Mouse (Mus musculus) stomach, embryonic 16.5 days (tissue): ENCODE measurements at regions not wholly inside any gene's neighbourhood (a gene's known extent, or its start where the extent isn't known, plus 50 kb on each side); places are given as distances from the start of the nearest gene placed in this dataset.

Experiments
- ATAC-seq: fragments of 200-750 bp; cut with Nextera tagmentation; 2 replicates; pipeline ENCODE4 v1.8.0; 2017; ENCODE audit warnings: moderate number of reproducible peaks, moderate TSS enrichment; ENCODE audit not compliant: insufficient read depth, low FRiP score
- H3K27ac ChIP-seq: fragments of 300-500 bp; sonication (generic); 2 replicates; pipeline ENCODE4 v1.5.1; 2014; ENCODE audit warnings: low read length
- H3K27me3 ChIP-seq: fragments of 300-500 bp; sonication (generic); 2 replicates; pipeline ENCODE4 v1.6.1; 2014; ENCODE audit warnings: low read length, control low read depth, mixed read lengths; ENCODE audit not compliant: control insufficient read depth, insufficient read depth
- H3K36me3 ChIP-seq: fragments of 300-500 bp; sonication (generic); 2 replicates; pipeline ENCODE4 v1.6.1; 2014; ENCODE audit warnings: low read length; ENCODE audit not compliant: control insufficient read depth, insufficient read depth
- H3K4me1 ChIP-seq: fragments of 300-500 bp; sonication (generic); 2 replicates; pipeline ENCODE4 v1.6.1; 2014; ENCODE audit warnings: low read length, control low read depth, mixed read lengths; ENCODE audit not compliant: control insufficient read depth, insufficient read depth
- H3K4me2 ChIP-seq: fragments of 300-500 bp; sonication (generic); 2 replicates; pipeline ENCODE4 v1.6.1; 2014; ENCODE audit warnings: low read depth, low read length, mixed read lengths
- H3K4me3 ChIP-seq: fragments of 300-500 bp; sonication (generic); replicated peaks from 2 replicates; pipeline ENCODE4 v1.5.1; 2014; ENCODE audit warnings: mild to moderate bottlenecking, low read length
- H3K9ac ChIP-seq: fragments of 300-500 bp; sonication (generic); 2 replicates; pipeline ENCODE4 v1.6.1; 2014; ENCODE audit warnings: low read length
- H3K9me3 ChIP-seq: fragments of 300-500 bp; sonication (generic); replicated peaks from 2 replicates; pipeline ENCODE4 v1.6.1; 2016; ENCODE audit warnings: low read length, control low read depth; ENCODE audit not compliant: control insufficient read depth
- WGBS: fragments of 180-500 bp; shearing (Covaris S2); extraction: QIAGEN DNeasy Blood & Tissue Kit; methylation state at CpG from one replicate; pipeline ENCODE4 v1.1.7; 2014; 5-methylcytosine and 5-hydroxymethylcytosine counted together

GRCm38 (mm10) chr9:27704001-27704400, 86.6 kb upstream of the Opcml start:
- 74% methylated on average over 5 of the region's 5 CpGs for WGBS
- H3K9me3 ChIP-seq, result no peaks in the 10 kb centered on the region
- H3K4me1 ChIP-seq, result no peaks in the 10 kb centered on the region
- no peak overlapping the region for H3K4me2 ChIP-seq
- no peak for ATAC-seq
- H3K9ac ChIP-seq, result no peak overlapping the region
- no peaks in the 10 kb centered on the region for H3K36me3 ChIP-seq
- H3K27me3 ChIP-seq, result no peaks in the 10 kb centered on the region
- H3K27ac ChIP-seq, result no peak overlapping the region
- H3K4me3 ChIP-seq, result no peak overlapping the region

GRCm38 (mm10) chr9:27723840-27724408, 66.7 kb upstream of the Opcml start:
- H3K27ac ChIP-seq, result no peak overlapping the region
- no peaks in the 10 kb centered on the region for H3K36me3 ChIP-seq
- H3K4me3 ChIP-seq, result no peak overlapping the region
- no peak for ATAC-seq
- H3K9ac ChIP-seq, result no peak overlapping the region
- H3K4me1 ChIP-seq, result no peaks in the 10 kb centered on the region
- no peaks in the 10 kb centered on the region for H3K9me3 ChIP-seq
- WGBS, result 74% methylated on average over 2 of the region's 2 CpGs
- no peaks in the 10 kb centered on the region for H3K27me3 ChIP-seq
- no peak overlapping the region for H3K4me2 ChIP-seq

- no peak overlapping the region for H3K9ac ChIP-seq
- no peaks in the 10 kb centered on the region for H3K4me1 ChIP-seq
- no peak overlapping the region for H3K4me2 ChIP-seq
- no peaks in the 10 kb centered on the region for H3K9me3 ChIP-seq
- H3K4me3 ChIP-seq, result no peak overlapping the region
- 60% methylated on average over 2 of the region's 2 CpGs for WGBS
- H3K27me3 ChIP-seq, result no peaks in the 10 kb centered on the region
- H3K36me3 ChIP-seq, result no peaks in the 10 kb centered on the region
- ATAC-seq, result no peak
- H3K27ac ChIP-seq, result no peak overlapping the region
These were observed 66.0 kb upstream of the Opcml start for GRCm38 (mm10) chr9:27724576-27724975.

GRCm38 (mm10) chr9:27728652-27729557, 61.7 kb upstream of the Opcml start:
- 11% methylated on average over 13 of the region's 13 CpGs for WGBS
- Histone ChIP-seq H3K27me3 (no peaks in the 10 kb centered on the region), H3K9ac (no peak overlapping the region), H3K27ac (no peak overlapping the region), H3K36me3 (no peaks in the 10 kb centered on the region), H3K4me3 (no peak overlapping the region), H3K4me1 (no peaks in the 10 kb centered on the region), H3K4me2 (no peak overlapping the region), H3K9me3 (no peaks in the 10 kb centered on the region)
- ATAC-seq, result peak; percentile 47

- 59% methylated on average over 1 of the region's 1 CpGs for WGBS
- ATAC-seq, result no peak
- no peak overlapping the region for H3K4me2 ChIP-seq
- no peaks in the 10 kb centered on the region for H3K9me3 ChIP-seq
- H3K9ac ChIP-seq, result no peak overlapping the region
- H3K27me3 ChIP-seq, result no peaks in the 10 kb centered on the region
- no peaks in the 10 kb centered on the region for H3K4me1 ChIP-seq
- no peaks in the 10 kb centered on the region for H3K36me3 ChIP-seq
- H3K4me3 ChIP-seq, result no peak overlapping the region
- no peak overlapping the region for H3K27ac ChIP-seq
These were observed 61.1 kb upstream of the Opcml start for GRCm38 (mm10) chr9:27729558-27729889.

DNA sequence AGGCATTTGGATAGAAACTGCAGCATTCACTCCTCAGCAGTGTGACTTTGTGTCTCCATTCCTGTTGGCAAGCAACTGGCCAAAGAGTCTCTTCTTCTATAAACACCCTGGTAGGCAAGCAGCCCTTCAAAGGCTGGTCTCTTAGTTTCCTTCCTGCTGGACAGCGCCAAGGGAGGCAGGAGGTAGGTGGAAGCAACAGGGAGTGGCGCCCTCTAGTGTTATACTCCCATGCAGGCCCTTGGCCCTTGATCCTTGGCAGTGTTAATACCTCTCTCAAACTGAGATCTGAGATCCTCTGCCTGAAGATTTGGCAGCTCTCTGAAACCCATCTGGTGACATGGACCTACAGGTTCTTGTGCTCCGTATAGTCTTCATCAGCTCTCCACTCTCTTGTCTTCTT, 51.3 kb upstream of the Opcml start:
- no peak for ATAC-seq
- H3K9me3 ChIP-seq, result no peaks in the 10 kb centered on the region
- H3K27ac ChIP-seq, result no peak overlapping the region
- H3K4me3 ChIP-seq, result no peak overlapping the region
- H3K27me3 ChIP-seq, result no peaks in the 10 kb centered on the region
- no peaks in the 10 kb centered on the region for H3K4me1 ChIP-seq
- 25% methylated on average over 3 of the region's 3 CpGs for WGBS
- no peaks in the 10 kb centered on the region for H3K36me3 ChIP-seq
- H3K9ac ChIP-seq, result no peak overlapping the region
- H3K4me2 ChIP-seq, result no peak overlapping the region
